Mouse (Mus musculus) forebrain, embryonic 16.5 days (tissue): ENCODE measurements around the gene Lrrc10. TPM values are rescaled to one million over a fixed set of nuclear protein-coding genes. Genes with fewer than 3 reads are reported as not detected.
"Not testable (repeated sequence)": the region's sequence is repeated elsewhere in the genome, so short reads cannot be mapped to it uniquely, and the experiment has no call there.

Experiments
- ATAC-seq: fragments of 200-750 bp; cut with Nextera tagmentation; 2 replicates; pipeline ENCODE4 v1.8.0; 2017; ENCODE audit warnings: mild to moderate bottlenecking, moderate library complexity
- H3K27ac ChIP-seq: fragments of 300-500 bp; sonication (generic); 2 replicates; pipeline ENCODE4 v1.5.1; 2014; ENCODE audit warnings: low read length, control low read depth
- H3K27me3 ChIP-seq: fragments of 300-500 bp; sonication (generic); replicated peaks from 2 replicates; pipeline ENCODE4 v1.6.1; 2014; ENCODE audit warnings: low read length; ENCODE audit not compliant: control insufficient read depth, insufficient read depth
- H3K36me3 ChIP-seq: fragments of 300-500 bp; sonication (generic); 2 replicates; pipeline ENCODE4 v1.6.1; 2014; ENCODE audit not compliant: control insufficient read depth, insufficient read depth
- H3K4me1 ChIP-seq: fragments of 300-500 bp; sonication (generic); replicated peaks from 2 replicates; pipeline ENCODE4 v1.6.1; 2014; ENCODE audit warnings: low read length; ENCODE audit not compliant: control insufficient read depth, insufficient read depth
- H3K4me2 ChIP-seq: fragments of 300-500 bp; sonication (generic); 2 replicates; pipeline ENCODE4 v1.6.1; 2014; ENCODE audit warnings: mild to moderate bottlenecking, low read length, control low read depth
- H3K4me3 ChIP-seq: fragments of 300-500 bp; sonication (generic); replicated peaks from 2 replicates; pipeline ENCODE4 v1.5.1; 2014; ENCODE audit warnings: mild to moderate bottlenecking, low read length, control low read depth
- H3K9ac ChIP-seq: fragments of 300-500 bp; sonication (generic); replicated peaks from 2 replicates; pipeline ENCODE4 v1.6.1; 2014; ENCODE audit warnings: low read depth, low read length, control low read depth
- H3K9me3 ChIP-seq: fragments of 300-500 bp; sonication (generic); 2 replicates; pipeline ENCODE4 v1.6.1; 2016; ENCODE audit warnings: low read length; ENCODE audit not compliant: control insufficient read depth
- WGBS: fragments of 180-500 bp; shearing (Covaris S2); extraction: QIAGEN DNeasy Blood & Tissue Kit; methylation state at CpG from one replicate; pipeline ENCODE4 v1.1.7; 2014; 5-methylcytosine and 5-hydroxymethylcytosine counted together
- polyA plus RNA-seq: library from polyadenylated mRNA; unstranded; fragments of >200 nt; fragmentation: Nextera tagmentation; extraction: Ambion mirVana; gene quantifications from 2 replicates; pipeline ENCODE4 v1.2.1, GENCODE M21; 2015

Gene Lrrc10
- polyA plus RNA-seq, 1 experiment from 2014 or later = not detected

DNA sequence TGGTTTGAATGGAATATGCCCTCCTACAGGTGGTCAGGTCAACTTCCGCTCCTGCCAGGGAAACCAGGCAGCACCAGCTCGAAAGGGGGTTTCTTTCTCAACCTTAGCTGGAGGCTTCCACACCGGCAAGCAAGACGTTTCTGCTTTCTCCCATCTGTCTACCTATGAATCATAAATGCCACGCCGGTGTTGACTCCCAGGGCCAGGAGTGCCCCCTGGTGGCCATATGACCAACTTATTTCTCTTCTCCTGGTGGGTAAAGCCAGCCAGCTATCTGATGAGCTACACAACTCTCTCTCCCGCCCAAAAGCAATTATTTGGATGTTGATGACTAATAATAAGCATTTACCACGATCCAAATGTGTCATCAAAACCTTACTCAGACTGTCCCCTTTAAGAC lies 11.4 kb upstream of the Lrrc10 start:
- no peak for ATAC-seq
- Histone ChIP-seq H3K36me3 (no peaks in the 10 kb centered on the region), H3K4me2 (no peak overlapping the region), H3K4me1 (no peaks in the 10 kb centered on the region), H3K27ac (no peak overlapping the region), H3K9ac (no peak overlapping the region), H3K4me3 (no peak overlapping the region), H3K9me3 (no peaks in the 10 kb centered on the region), H3K27me3 (no peaks in the 10 kb centered on the region)
- WGBS = 28% methylated on average over 8 of the region's 8 CpGs

DNA sequence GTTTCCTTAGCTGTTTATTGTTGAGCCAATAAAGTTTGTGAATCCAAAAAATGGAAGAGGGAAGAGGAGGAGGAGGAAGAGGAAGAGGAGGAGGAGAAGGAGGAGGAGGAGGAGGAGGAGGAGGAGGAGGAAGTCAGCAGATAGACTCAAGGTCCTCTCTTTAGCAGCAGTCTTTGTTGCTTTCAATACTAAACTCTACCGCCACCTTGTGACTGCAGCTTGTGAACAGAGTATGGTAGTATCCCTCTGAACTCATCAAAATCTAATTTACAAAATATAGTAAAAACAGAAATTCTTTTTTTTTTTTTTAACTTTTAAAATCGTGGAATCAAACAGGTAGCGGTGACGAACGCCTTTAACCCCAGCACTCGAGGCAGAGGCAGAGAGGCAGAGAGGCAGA lies 4.8 kb upstream of the Lrrc10 start:
- WGBS = 76% methylated on average over 6 of the region's 6 CpGs
- H3K9me3 ChIP-seq = no peaks in the 10 kb centered on the region
- ATAC-seq = no peak; the same call in 1 of the 2 replicates
- no peak overlapping the region for H3K9ac ChIP-seq
- no peak overlapping the region for H3K4me2 ChIP-seq
- H3K27me3 ChIP-seq = no peaks in the 10 kb centered on the region
- H3K36me3 ChIP-seq = no peaks in the 10 kb centered on the region
- H3K4me3 ChIP-seq = no peak overlapping the region
- H3K4me1 ChIP-seq = no peaks in the 10 kb centered on the region
- H3K27ac ChIP-seq = no peak overlapping the region

DNA sequence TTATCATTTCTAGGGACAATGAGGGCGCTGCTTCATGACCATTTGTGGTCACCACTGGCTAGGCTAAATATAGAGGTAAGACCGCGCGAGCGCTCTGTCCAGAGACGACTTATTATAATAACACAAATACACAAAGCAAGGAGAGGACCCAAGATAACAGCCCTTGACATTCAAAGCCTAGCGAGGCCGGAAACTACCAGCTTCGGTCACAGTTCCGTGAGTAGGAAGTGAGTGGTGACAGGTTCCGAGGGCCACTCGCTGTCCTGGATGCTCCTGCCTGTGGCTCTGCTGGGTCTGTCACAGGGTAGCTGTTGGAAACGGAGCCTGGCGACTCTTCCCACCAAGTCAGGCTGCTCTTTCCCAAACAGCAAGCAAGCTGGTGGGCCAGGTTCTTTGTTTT lies 2.8 kb upstream of the Lrrc10 start:
- Histone ChIP-seq H3K4me2 (no peak overlapping the region), H3K9ac (no peak overlapping the region), H3K27me3 (no peaks in the 10 kb centered on the region), H3K27ac (no peak overlapping the region), H3K36me3 (no peaks in the 10 kb centered on the region), H3K4me1 (peaks cover 2% of the 10 kb centered on the region; the same call in 1 of the 2 replicates), H3K9me3 (no peaks in the 10 kb centered on the region), H3K4me3 (no peak overlapping the region)
- WGBS = 89% methylated on average over 14 of the region's 14 CpGs
- ATAC-seq = no peak

GRCm38 (mm10) chr10:117043497-117044166 lies 1.5 kb upstream of the Lrrc10 start:
- H3K4me2 ChIP-seq, ATAC-seq: not testable (repeated sequence)
- WGBS = 59% methylated on average over 15 of the region's 16 CpGs

DNA sequence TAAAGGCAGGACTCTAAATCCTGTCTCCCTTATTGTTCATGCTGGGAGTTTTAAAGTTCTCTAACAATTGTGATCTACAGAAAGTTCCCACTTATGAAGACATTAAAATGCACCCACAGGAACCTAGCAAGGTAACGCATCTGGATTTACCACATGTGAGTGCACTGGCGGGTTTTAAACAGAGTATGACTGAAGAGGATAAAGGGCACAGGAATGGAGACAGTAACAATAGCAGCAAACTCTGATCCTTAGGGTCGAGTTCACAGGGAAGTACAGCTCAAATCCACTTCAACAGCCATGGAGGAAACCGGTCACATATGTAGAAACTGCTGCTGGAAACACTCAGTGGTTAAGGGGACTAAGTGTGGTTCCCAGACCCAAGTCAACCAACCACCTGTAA lies 4.1 kb downstream of the Lrrc10 start:
- no peak overlapping the region for H3K27ac ChIP-seq
- no peaks in the 10 kb centered on the region for H3K27me3 ChIP-seq
- ATAC-seq = no peak
- no peak overlapping the region for H3K9ac ChIP-seq
- H3K36me3 ChIP-seq = peaks cover 27% of the 10 kb centered on the region
- no peaks in the 10 kb centered on the region for H3K9me3 ChIP-seq
- H3K4me2 ChIP-seq = no peak overlapping the region
- 80% methylated on average over 4 of the region's 4 CpGs for WGBS
- H3K4me3 ChIP-seq = no peak overlapping the region
- H3K4me1 ChIP-seq = peaks cover 2% of the 10 kb centered on the region; the same call in 1 of the 2 replicates

More at GRCm38 (mm10) chr10:117043497-117044166, 1.5 kb upstream of the Lrrc10 start:
- not testable (repeated sequence) for H3K9me3 ChIP-seq, H3K4me1 ChIP-seq, H3K36me3 ChIP-seq, H3K27me3 ChIP-seq, H3K27ac ChIP-seq, H3K4me3 ChIP-seq, H3K9ac ChIP-seq

GRCm38 (mm10) chr10:117049961-117050597 lies 4.9 kb downstream of the Lrrc10 start:
- Histone ChIP-seq H3K36me3 (peaks cover 35% of the 10 kb centered on the region), H3K9me3 (no peaks in the 10 kb centered on the region), H3K27me3 (no peaks in the 10 kb centered on the region), H3K27ac (no peak overlapping the region), H3K9ac (no peak overlapping the region), H3K4me2 (no peak overlapping the region), H3K4me3 (no peak overlapping the region), H3K4me1 (peaks cover 2% of the 10 kb centered on the region; the same call in 1 of the 2 replicates)
- ATAC-seq = no peak
- WGBS = 82% methylated on average over 4 of the region's 4 CpGs

DNA sequence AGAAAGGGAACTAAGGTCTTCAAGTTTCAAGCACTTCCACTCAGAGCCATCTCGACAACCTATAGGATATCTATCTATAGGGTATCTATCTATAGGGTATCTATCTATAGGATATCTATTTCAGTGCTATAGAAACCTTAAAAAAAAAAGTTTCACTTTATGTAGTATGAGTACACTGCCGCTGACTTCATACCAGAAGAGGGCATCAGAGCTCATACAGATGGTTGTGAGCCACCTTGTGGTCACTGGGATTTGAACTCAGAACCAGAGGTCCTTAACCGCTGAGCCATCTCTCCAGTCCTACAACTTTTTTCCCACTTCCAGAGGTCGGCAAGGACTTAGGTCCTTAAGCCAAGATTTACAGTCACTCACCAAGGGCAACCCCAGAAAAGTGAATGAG lies 10.5 kb downstream of the Lrrc10 start:
- 92% methylated on average over 4 of the region's 4 CpGs for WGBS

DNA sequence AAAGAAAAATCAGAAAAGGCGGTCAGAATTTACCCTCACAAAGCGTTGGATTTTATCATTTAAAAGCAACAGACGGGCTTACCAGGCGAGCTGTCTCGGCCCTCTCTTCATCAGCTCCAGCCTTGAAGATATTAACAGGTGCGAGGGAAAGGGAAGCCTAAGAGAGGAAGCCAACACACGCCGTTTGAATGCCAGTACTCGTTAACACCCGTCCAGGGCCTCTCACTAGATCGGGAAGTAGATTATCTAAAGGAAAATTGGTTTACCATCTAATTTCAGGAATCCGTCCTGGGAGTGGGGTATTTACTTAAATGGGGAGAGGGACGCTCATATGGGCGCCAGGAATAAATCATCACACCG lies 17.7 kb downstream of the Lrrc10 start:
- 0 out of 2 replicates have a peak overlapping the region, but pooled peaks have one; percentile 22 for H3K27ac ChIP-seq
- ATAC-seq = no peak

More for the DNA sequence above, 10.5 kb downstream of the Lrrc10 start:
- Histone ChIP-seq H3K4me1 (peaks cover 5% of the 10 kb centered on the region; the same call in 1 of the 2 replicates), H3K27ac (no peak overlapping the region), H3K27me3 (no peaks in the 10 kb centered on the region), H3K36me3 (peaks cover 74% of the 10 kb centered on the region), H3K4me3 (no peak overlapping the region), H3K9me3 (no peaks in the 10 kb centered on the region), H3K9ac (no peak overlapping the region), H3K4me2 (no peak overlapping the region)
- ATAC-seq = no peak

GRCm38 (mm10) chr10:117063254-117064021 lies 18.3 kb downstream of the Lrrc10 start, which contains the start of gene Cct2:
Gene Cct2 (minus strand): TSS chr10:117063814.
- WGBS = under 1% methylated on average over 68 of the region's 68 CpGs

More for the DNA sequence above, 17.7 kb downstream of the Lrrc10 start:
- H3K9ac ChIP-seq = peak overlapping the region; percentile 80
- 3% methylated on average over 15 of the region's 15 CpGs for WGBS
- peaks cover 31% of the 10 kb centered on the region for H3K36me3 ChIP-seq
- no peaks in the 10 kb centered on the region for H3K27me3 ChIP-seq
- H3K4me1 ChIP-seq = peaks cover 11% of the 10 kb centered on the region
- peak overlapping the region; percentile 87 for H3K4me3 ChIP-seq
- no peaks in the 10 kb centered on the region for H3K9me3 ChIP-seq
- H3K4me2 ChIP-seq = peak overlapping the region; percentile 97

More at GRCm38 (mm10) chr10:117063254-117064021, 18.3 kb downstream of the Lrrc10 start, which contains the start of gene Cct2:
- Histone ChIP-seq H3K4me1 (peaks cover 11% of the 10 kb centered on the region), H3K9ac (peak within 1 kb of the TSS; percentile 80), H3K4me3 (peak within 1 kb of the TSS; percentile 87), H3K27ac (peak within 1 kb of the TSS; percentile 93), H3K4me2 (peak within 1 kb of the TSS; percentile 97), H3K36me3 (peaks cover 29% of the 10 kb centered on the region), H3K9me3 (no peaks in the 10 kb centered on the region), H3K27me3 (no peaks in the 10 kb centered on the region)
- ATAC-seq = peak; percentile 94
